Mouse (Mus musculus): ENCODE data around the gene Gm21987. TPM values are rescaled to one million over a fixed set of nuclear protein-coding genes. Genes with fewer than 3 reads are reported as not detected.
"Not testable (repeated sequence)": the region's sequence is repeated elsewhere in the genome, so short reads cannot be mapped to it uniquely, and the experiment has no call there.

Gm21987 gene
- not detected in 2 replicates for polyA plus RNA-seq (2012; rRNA removed)

DNA sequence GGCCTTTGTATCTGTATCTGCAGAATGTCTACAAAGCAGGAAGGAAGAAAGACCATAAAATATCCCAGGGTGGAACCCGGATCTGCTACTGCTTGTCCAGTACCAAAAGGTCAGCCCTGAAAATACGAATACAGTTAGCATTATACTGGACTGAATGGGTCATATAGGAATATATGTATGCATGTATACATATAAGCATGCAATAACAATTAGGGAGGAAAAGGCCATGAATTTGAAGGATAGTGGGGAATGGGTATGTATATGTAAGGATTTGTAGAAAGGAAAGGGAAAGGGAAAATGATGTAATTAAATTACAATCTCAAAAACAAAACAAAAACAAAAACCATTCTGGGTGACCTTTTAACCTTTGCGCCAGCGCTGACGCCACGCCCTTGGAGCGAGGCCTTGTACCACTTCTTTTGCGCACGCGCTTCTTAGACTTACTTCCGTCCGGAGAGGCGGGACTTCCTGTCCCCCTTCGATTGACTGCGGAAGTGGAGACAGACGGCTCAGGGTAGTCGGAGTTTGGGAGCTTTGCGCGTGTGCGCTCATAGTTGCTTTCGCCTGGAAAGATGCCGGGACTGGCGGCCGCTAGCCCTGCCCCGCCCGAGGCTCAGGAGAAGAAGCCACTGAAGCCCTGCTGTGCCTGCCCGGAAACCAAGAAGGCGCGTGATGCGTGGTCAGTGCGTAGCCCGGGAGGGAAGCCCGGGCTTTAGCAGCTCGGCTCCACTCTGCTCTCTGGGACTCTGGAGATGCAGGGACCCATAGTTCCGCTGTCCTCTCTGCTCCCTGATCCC, at the start of gene Gm21987, which contains the start of gene Cox17:
Gene Gm21987 (plus strand): TSS at position 512 of the 797 bp plus-strand sequence.
Gene Cox17 (plus strand): TSS at position 463 of the 797 bp plus-strand sequence.
- peak; percentile 94 to 96 for DNase-seq (ENCODE audit: extremely low spot score in 1 of 2, low spot score in 1 of 2)

GRCm38 (mm10) chr16:38298410-38298809, 48.4 kb upstream of the Gm21987 start:
- DNase-seq (ENCODE audit: extremely low spot score in 1 of 2, low spot score in 1 of 2): no peak

DNA sequence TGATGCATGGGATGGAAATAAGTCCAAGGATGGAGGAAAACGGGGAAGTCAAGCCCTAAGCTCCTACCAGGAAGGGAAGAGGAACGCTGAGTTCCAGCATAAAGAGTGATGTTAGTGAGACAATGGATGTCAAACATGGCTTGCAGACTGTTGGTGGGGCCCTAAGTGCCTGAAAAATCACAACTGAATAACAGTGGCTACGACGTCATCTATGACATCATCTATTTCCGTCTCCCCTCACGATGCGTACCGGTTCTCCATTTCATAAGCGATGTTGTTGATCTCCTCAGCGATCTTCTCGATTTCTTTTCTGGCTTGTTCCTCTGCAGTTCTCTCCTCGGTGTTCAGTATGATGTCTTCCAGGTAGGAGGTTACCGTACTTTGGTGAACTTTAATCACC, 44.5 kb upstream of the Gm21987 start:
- DNase-seq (ENCODE audit: extremely low spot score in 1 of 2, low spot score in 1 of 2): no peak

GRCm38 (mm10) chr16:38304460-38305194, 42.2 kb upstream of the Gm21987 start:
- DNase-seq (ENCODE audit: extremely low spot score in 1 of 2, low spot score in 1 of 2): no peak

DNA sequence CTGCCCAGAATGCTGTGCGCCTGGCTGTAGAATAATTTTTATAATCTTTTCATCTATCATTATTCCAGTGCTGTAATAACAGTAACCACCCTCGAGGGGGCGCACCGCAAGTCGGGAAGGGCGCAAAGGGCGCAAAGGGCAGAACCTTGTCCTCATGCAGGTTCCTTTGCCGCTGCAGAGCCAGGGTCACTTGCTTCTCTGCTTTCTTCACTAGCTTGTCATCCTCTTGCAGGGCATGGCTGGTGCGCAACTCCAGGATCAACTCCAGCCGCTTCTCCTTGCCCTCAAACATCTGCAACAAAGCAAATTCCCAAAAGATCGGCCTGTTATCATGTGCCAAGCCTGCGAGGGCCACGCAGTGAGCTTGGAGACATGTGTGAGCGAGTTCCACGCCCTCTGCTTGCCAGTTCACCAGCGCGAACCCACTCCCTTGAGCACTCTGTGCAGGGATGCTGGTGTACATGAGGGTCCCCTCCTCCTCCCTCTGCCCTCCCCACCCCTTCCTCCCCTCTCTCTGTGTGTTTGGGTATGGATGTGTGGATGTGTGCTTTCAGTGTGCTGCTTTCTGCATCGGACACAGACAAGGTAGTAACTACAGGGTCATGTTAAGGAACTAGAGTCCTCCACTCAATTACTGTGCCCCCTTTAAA, 40.1 kb upstream of the Gm21987 start:
- no peak for DNase-seq (ENCODE audit: extremely low spot score in 1 of 2, low spot score in 1 of 2)

GRCm38 (mm10) chr16:38307221-38307605, 39.6 kb upstream of the Gm21987 start:
- no peak for DNase-seq (ENCODE audit: extremely low spot score in 1 of 2, low spot score in 1 of 2)

DNA sequence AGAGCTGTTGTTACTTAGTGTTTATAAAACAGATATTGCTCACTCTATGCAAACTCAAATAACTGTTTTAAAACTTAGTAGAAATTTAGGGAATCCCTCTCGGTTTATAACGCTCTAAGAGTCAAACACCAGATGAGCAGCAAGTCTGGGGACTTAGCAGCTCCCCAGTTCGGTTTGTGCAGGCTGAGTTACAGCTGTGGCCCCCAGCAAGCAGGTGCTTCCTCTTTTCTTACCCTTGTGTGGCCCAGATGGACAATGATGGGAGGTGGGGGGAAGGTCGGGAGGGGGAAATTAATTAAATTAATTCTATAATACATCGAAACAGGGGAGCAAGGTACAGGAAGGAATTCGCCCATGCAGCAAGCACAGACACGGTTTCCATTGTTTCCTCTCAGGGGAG, 39.2 kb upstream of the Gm21987 start:
- DNase-seq (ENCODE audit: extremely low spot score in 1 of 2, low spot score in 1 of 2): no peak

DNA sequence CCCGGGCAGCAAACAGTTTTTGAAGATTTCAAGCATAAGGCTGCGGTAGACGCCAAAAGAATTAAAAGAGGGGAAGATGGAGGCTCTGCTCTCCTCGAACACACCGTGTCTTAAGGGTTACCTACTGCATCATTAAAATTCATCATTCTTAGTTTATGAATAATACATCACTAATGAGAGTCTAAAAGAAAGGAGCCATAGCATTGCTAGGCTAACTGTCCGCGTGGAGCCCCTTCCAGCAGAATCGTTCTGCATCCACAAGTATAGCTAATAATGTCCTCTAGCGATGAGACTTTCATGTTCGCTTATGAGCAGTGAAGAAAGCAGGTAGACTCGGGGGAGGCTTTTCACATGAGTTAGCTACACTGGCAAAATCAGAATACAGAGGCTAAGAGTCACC, 38.6 kb upstream of the Gm21987 start:
- no peak for DNase-seq (ENCODE audit: extremely low spot score in 1 of 2, low spot score in 1 of 2)

- DNase-seq (ENCODE audit: extremely low spot score in 1 of 2, low spot score in 1 of 2): no peak
Measured at GRCm38 (mm10) chr16:38318492-38318891, 28.3 kb upstream of the Gm21987 start.

DNA sequence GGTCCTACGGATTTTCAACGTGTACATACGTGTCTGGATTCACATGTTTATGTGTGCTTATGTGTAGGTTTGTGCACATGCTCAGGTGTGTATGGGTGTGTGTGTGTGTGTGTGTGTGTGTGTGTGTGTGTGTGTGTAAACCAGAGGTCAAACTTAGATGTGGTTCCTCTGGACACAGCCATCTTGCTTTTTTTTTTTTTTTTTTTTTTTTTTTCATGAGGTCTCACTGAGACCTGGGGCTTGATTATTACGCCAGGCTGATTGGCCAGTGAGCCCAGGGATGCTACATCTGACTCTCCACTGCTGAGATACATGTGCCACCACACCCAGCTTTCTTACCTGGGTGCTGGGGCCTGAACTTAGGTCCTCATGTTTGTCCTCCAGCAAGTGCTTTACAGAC, 27.8 kb upstream of the Gm21987 start:
- no peak for DNase-seq (ENCODE audit: extremely low spot score in 1 of 2, low spot score in 1 of 2)

DNA sequence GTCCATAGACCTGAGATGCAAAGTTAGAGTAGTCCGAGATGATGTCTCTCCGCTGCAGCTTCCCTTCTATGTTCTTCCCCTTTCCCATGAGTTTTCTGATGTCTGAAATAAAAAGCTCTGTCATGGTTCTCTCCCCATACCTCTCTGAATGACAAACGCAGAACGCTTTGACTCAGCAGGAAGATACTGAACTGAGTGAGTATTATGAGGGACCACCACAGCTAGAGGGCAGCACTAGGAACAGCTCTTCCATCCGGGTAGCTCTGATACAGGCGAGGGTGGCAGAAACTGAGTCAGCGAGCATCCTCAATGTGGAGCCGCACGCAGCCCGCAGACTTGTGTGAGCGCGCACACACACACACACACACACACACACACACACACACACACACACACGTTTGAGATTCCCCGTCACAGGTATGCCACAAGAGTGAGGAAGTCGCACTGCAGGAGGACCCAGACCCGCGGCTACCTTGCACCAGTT, 25.3 kb upstream of the Gm21987 start:
- peak; percentile 25 to 80 for DNase-seq (ENCODE audit: extremely low spot score in 1 of 2, low spot score in 1 of 2)

DNA sequence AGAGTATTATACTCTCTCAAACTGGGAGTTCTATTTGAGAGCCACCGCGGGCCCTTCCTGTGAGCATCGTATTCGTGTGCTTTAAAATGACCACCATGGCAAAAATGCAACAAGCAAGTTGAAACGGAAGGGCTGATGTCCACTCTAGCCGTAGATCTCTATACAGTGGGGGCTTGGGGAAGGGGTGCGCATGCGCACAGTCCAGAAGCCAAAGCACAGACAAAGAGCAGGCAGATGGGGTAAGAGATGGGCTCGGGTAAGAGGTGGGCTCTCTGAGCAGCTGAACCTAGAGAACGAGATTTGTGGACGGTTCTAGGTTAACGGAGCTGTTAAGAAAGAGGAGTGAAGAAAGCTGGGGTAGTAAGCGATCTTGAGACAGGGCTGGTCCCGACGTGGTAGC, 22.5 kb upstream of the Gm21987 start:
- no peak for DNase-seq (ENCODE audit: extremely low spot score in 1 of 2, low spot score in 1 of 2)

- no peak for DNase-seq (ENCODE audit: extremely low spot score in 1 of 2, low spot score in 1 of 2)
Measured at GRCm38 (mm10) chr16:38326778-38327397, 20.0 kb upstream of the Gm21987 start.

- no peak for DNase-seq (ENCODE audit: extremely low spot score in 1 of 2, low spot score in 1 of 2)
Measured at GRCm38 (mm10) chr16:38329340-38329739, 17.5 kb upstream of the Gm21987 start.

DNA sequence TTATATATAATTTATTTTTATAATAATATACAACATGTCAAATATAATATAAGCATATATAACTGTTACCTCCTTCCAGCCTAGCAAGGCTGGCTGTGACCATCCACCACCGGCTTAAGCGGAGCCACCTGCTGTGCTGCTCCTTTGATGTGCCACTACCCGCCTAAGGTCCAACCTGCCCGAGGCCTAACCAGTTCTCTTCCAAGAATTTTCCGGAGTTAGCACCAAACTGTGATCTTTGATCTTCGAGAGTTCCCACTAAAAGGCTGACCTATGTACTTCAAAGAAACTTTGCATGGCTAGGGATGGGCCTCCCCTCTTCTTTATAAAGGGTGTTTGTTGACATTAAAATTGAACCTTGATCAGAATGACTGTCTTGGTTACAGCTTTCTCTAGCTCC, 12.4 kb upstream of the Gm21987 start:
- DNase-seq (ENCODE audit: extremely low spot score in 1 of 2, low spot score in 1 of 2): no peak

DNA sequence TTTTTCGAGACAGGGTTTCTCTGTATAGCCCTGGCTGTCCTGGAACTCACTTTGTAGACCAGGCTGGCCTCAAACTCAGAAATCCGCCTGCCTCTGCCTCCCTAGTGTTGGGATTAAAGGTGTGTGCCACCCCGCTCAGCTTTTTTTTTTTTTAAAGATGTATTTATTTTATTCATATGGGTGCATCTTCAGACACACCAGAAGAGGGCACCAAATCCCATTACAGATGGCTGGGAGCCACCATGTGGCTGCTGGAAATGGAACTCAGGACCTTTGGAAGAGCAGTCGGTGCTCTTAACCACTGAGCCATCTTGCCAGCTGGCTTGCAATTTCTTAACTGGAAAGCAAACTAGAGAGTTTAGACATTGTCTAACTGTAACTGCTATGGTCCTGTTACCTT, 8.8 kb upstream of the Gm21987 start:
- DNase-seq (ENCODE audit: extremely low spot score in 1 of 2, low spot score in 1 of 2): not testable (repeated sequence)

DNA sequence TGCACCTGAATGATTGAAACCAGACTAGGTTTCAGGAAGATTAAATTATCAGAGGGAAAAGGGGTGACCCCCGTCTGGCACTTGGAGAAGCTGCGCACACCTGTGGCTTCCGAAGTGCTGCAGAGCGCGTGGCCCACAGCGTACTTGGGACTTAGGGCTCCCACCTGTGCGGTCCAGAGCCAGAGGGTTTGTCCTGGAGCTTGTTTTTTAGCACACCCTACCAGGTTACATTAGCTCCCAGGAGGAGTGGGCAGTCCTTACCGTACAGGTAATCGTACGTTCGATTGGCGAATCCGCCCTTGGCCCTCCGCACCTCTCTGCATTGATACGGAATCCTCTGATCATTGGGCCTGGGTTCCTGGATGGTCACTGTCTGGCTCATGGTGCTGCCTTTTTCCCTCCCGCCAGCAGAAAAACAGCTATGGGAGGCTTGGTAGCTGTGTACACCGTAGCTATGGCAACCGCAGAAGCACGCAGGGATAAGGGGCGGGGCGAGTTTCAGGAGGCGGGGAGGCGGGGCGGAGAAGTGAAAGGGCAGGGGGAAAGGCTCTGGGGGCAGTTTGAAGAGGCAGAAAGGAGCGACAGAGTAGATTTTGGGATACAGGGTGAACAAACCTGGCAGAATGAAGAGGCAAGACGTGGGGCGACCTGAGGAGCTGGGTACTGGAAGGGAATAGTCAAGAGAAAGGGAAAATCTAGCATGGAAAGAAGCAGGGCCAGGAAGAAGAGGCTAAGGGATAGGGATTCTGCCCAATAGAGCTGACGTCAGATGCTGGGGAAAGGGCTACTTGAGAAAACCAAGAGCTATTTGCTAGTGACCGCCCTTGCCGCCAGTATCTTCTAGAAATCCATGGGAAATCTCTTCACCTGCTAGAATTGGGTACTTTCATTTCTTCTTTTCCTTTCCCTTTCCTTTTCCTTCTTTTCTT, 5.2 kb upstream of the Gm21987 start, which contains the start of gene Maats1:
Gene Maats1 (minus strand): TSS at position 748 of the 929 bp plus-strand sequence.
- peak; percentile 28 to 78 for DNase-seq (ENCODE audit: extremely low spot score in 1 of 2, low spot score in 1 of 2)

DNA sequence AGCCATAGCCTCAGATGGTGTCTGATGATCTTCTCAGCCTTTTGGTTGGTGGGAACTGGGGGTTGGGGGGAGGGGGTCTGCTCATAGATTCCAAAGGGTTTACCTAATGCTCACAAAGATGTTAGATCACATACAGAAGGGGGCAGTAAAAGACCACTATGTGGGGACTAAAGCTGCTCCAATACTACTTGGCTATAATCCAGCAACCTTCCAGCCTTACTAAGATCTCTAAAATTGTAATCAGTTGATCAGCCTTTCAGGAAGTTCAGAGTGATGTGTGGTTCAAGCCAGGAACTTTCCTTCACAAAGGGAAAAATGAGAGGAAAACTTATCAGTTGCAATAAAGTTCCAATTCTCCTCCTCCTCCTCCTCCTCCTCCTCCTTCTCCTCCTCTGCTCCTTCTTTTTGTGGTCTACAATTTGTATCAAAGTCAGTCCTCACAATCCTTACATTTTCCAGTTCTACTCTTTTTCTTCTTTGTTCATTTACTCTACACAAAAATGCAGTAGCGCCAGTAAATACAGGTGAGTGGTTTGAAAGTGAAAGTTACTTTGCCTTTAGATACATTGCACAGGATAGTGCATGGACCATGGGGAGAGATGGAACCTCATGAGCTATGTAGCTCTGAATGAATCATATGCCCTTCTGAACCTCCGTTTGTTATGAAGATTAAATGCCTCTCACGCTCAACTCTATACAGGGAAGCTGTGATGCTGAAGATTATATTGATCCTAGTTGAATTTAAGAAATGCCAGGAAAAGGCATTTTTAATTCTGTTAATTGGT, 1.7 kb upstream of the Gm21987 start:
- DNase-seq (ENCODE audit: extremely low spot score in 1 of 2, low spot score in 1 of 2): no peak

DNA sequence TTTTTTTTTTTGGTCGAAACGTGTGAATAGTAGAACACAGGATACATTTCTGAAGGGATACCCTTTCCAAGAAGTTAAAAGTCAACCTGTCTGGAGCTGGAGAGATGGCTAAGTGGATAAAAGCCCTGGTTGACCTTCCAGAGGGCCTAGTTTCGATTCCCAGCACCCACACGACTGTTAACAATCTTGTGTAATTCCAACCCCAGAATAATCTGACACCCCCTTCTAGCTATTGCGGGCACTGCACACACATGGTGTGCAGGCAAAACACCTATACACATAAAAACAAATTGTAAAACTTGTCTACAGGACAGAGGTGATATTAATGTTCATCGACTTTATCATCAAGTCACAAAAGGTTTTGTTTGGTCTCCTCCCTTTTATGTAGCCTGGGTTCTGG, 748 bp downstream of the Gm21987 start:
- DNase-seq (ENCODE audit: extremely low spot score in 1 of 2, low spot score in 1 of 2): no peak

Data from frontal cortex, adult 2 months (tissue).